Mouse (Mus musculus) cerebellum, postnatal 25 days (tissue): Measurements from ENCODE around the gene Olfr1160.
"Not testable (repeated sequence)": the region's sequence is repeated elsewhere in the genome, so short reads cannot be mapped to it uniquely, and the experiment has no call there.

ENCODE experiments used
- DNase-seq, 2 experiments: peaks; one replicate each; pipeline ENCODE4 v3.0.0; 2021; ENCODE audit warnings: mixed read lengths in 2 of 2

Olfr1160 gene

GRCm38 (mm10) chr2:88007515-88008318, at the start of gene Olfr1160:
Olfr1160 (minus strand) TSS chr2:88008268.
- DNase-seq, result no peak

GRCm38 (mm10) chr2:88051029-88051428, 43.0 kb upstream of the Olfr1160 start, which contains the start of gene Olfr1162:
Olfr1162 (minus strand) TSS chr2:88051129.
- no peak for DNase-seq

GRCm38 (mm10) chr2:88037599-88037998, 29.5 kb upstream of the Olfr1160 start, which contains the start of gene Olfr73:
Olfr73 (minus strand) TSS chr2:88037699.
- no peak for DNase-seq

GRCm38 (mm10) chr2:88022474-88022873, 14.4 kb upstream of the Olfr1160 start, which contains the start of gene Olfr1161:
Olfr1161 (plus strand) TSS chr2:88022774.
- DNase-seq, result not testable (repeated sequence)

GRCm38 (mm10) chr2:87989813-87990212, 18.3 kb downstream of the Olfr1160 start, which contains the start of gene Olfr1158:
Olfr1158 (plus strand) TSS chr2:87990113.
- DNase-seq, result no peak

GRCm38 (mm10) chr2:87974563-87974962, 33.5 kb downstream of the Olfr1160 start, which contains the start of gene Olfr74:
Olfr74 (minus strand) TSS chr2:87974663.
- no peak for DNase-seq

GRCm38 (mm10) chr2:87968199-87968598, 39.9 kb downstream of the Olfr1160 start, which contains the start of gene Olfr1157:
Olfr1157 (minus strand) TSS chr2:87968299.
- no peak for DNase-seq

- no peak for DNase-seq
These were observed 55.1 kb downstream of the Olfr1160 start, which contains the start of gene Olfr1156 for GRCm38 (mm10) chr2:87953000-87953399. Olfr1156 (minus strand) TSS chr2:87953100.
